Mouse (Mus musculus): Measurements from ENCODE around the gene Invs.

- TF ChIP-seq USF1 (IDR thresholded peaks at IDR 0.05; ENCODE audit: low read depth) (no peak), POLR2A (IDR thresholded peaks at IDR 0.05; ENCODE audit: insufficient read length, low read depth) (no peak), MYOD1 (IDR thresholded peaks at IDR 0.05; ENCODE audit: control insufficient read depth in 1 of 3, insufficient read length in 2 of 3, low read depth in 2 of 3) (no peak), MAX (IDR thresholded peaks at IDR 0.05; ENCODE audit: low read depth) (no peak), TCF12 (IDR thresholded peaks at IDR 0.05; ENCODE audit: insufficient read depth, poor library complexity, severe bottlenecking) (no peak)
These were observed 91.5 kb downstream of the Invs start for GRCm38 (mm10) chr4:48371037-48371436.
